Mouse (Mus musculus): ENCODE results near the gene Pdha1. TPM values are rescaled to one million over a fixed set of nuclear protein-coding genes. Genes with fewer than 3 reads are reported as not detected.

The Pdha1 gene
- polyA plus RNA-seq (2012; ENCODE audit: insufficient read depth, low replicate concordance) = 3.3 and 7.7 TPM in 2 replicates

GRCm38 (mm10) chrX:160137861-160138717, at the start of gene Pdha1:
Gene Pdha1, minus strand, starts transcription at chrX:160138413.
- TF ChIP-seq FLI1 (IDR thresholded peaks at IDR 0.05; ENCODE audit: low read length) = no peak
- no peak for TF ChIP-seq GATA1 (IDR thresholded peaks at IDR 0.05; ENCODE audit: borderline replicate concordance, low read length)
- Histone ChIP-seq H3K27me3 (replicated peaks) (no peaks in the 10 kb centered on the region), H3K9me3 (no peaks in the 10 kb centered on the region), H3K36me3 (replicated peaks; ENCODE audit: low read length) (no peaks in the 10 kb centered on the region), H3K4me3 (replicated peaks) (peak within 1 kb of the TSS; percentile 93), H3K4me1 (peaks cover 11% of the 10 kb centered on the region; the same call in 1 of the 2 replicates)

- TF ChIP-seq FLI1 (IDR thresholded peaks at IDR 0.05; ENCODE audit: low read length) (no peak), GATA1 (IDR thresholded peaks at IDR 0.05; ENCODE audit: borderline replicate concordance, low read length) (no peak)
- H3K27me3 ChIP-seq (replicated peaks) = peaks cover 7% of the 10 kb centered on the region
- H3K9me3 ChIP-seq = no peaks in the 10 kb centered on the region
- H3K4me1 ChIP-seq = no peaks in the 10 kb centered on the region
- H3K4me3 ChIP-seq (replicated peaks) = no peak overlapping the region
- no peaks in the 10 kb centered on the region for H3K36me3 ChIP-seq (replicated peaks; ENCODE audit: low read length)
Observed at GRCm38 (mm10) chrX:160179032-160179431, 40.8 kb upstream of the Pdha1 start.

GRCm38 (mm10) chrX:160170150-160170549, 31.9 kb upstream of the Pdha1 start:
- Histone ChIP-seq H3K36me3 (replicated peaks; ENCODE audit: low read length) (no peaks in the 10 kb centered on the region), H3K27me3 (replicated peaks) (no peaks in the 10 kb centered on the region), H3K4me3 (replicated peaks) (no peak overlapping the region), H3K4me1 (no peaks in the 10 kb centered on the region), H3K9me3 (no peaks in the 10 kb centered on the region)
- TF ChIP-seq GATA1 (IDR thresholded peaks at IDR 0.05; ENCODE audit: borderline replicate concordance, low read length) (no peak), FLI1 (IDR thresholded peaks at IDR 0.05; ENCODE audit: low read length) (no peak)

GRCm38 (mm10) chrX:160166246-160166985, 28.2 kb upstream of the Pdha1 start:
- H3K4me1 ChIP-seq = no peaks in the 10 kb centered on the region
- H3K27me3 ChIP-seq (replicated peaks) = peaks cover 4% of the 10 kb centered on the region
- H3K36me3 ChIP-seq (replicated peaks; ENCODE audit: low read length) = no peaks in the 10 kb centered on the region
- TF ChIP-seq GATA1 (IDR thresholded peaks at IDR 0.05; ENCODE audit: borderline replicate concordance, low read length) (no peak), FLI1 (IDR thresholded peaks at IDR 0.05; ENCODE audit: low read length) (no peak)
- no peaks in the 10 kb centered on the region for H3K9me3 ChIP-seq
- no peak overlapping the region for H3K4me3 ChIP-seq (replicated peaks)

- Histone ChIP-seq H3K36me3 (replicated peaks; ENCODE audit: low read length) (no peaks in the 10 kb centered on the region), H3K9me3 (no peaks in the 10 kb centered on the region; the same call in 1 of the 2 replicates), H3K4me3 (replicated peaks) (no peak overlapping the region), H3K4me1 (no peaks in the 10 kb centered on the region), H3K27me3 (replicated peaks) (peaks cover 4% of the 10 kb centered on the region)
- TF ChIP-seq FLI1 (IDR thresholded peaks at IDR 0.05; ENCODE audit: low read length) (no peak), GATA1 (IDR thresholded peaks at IDR 0.05; ENCODE audit: borderline replicate concordance, low read length) (no peak)
Observed at GRCm38 (mm10) chrX:160164259-160164658, 26.0 kb upstream of the Pdha1 start.

- Histone ChIP-seq H3K36me3 (replicated peaks; ENCODE audit: low read length) (no peaks in the 10 kb centered on the region), H3K27me3 (replicated peaks) (peaks cover 14% of the 10 kb centered on the region), H3K9me3 (no peaks in the 10 kb centered on the region), H3K4me1 (no peaks in the 10 kb centered on the region), H3K4me3 (replicated peaks) (no peak overlapping the region)
- TF ChIP-seq GATA1 (IDR thresholded peaks at IDR 0.05; ENCODE audit: borderline replicate concordance, low read length) (no peak), FLI1 (IDR thresholded peaks at IDR 0.05; ENCODE audit: low read length) (no peak)
Observed at GRCm38 (mm10) chrX:160153147-160153815, 15.1 kb upstream of the Pdha1 start.

GRCm38 (mm10) chrX:160148859-160149258, 10.6 kb upstream of the Pdha1 start:
- H3K4me3 ChIP-seq (replicated peaks) = no peak overlapping the region
- TF ChIP-seq FLI1 (IDR thresholded peaks at IDR 0.05; ENCODE audit: low read length) (no peak), GATA1 (IDR thresholded peaks at IDR 0.05; ENCODE audit: borderline replicate concordance, low read length) (no peak)
- H3K4me1 ChIP-seq = no peaks in the 10 kb centered on the region
- H3K27me3 ChIP-seq (replicated peaks) = peaks cover 14% of the 10 kb centered on the region
- no peaks in the 10 kb centered on the region for H3K36me3 ChIP-seq (replicated peaks; ENCODE audit: low read length)
- no peaks in the 10 kb centered on the region for H3K9me3 ChIP-seq

- peaks cover 12% of the 10 kb centered on the region for H3K27me3 ChIP-seq (replicated peaks)
- no peaks in the 10 kb centered on the region for H3K9me3 ChIP-seq
- TF ChIP-seq FLI1 (IDR thresholded peaks at IDR 0.05; ENCODE audit: low read length) (no peak), GATA1 (IDR thresholded peaks at IDR 0.05; ENCODE audit: borderline replicate concordance, low read length) (no peak)
- no peak overlapping the region for H3K4me3 ChIP-seq (replicated peaks)
- no peaks in the 10 kb centered on the region for H3K36me3 ChIP-seq (replicated peaks; ENCODE audit: low read length)
- H3K4me1 ChIP-seq = no peaks in the 10 kb centered on the region
Observed at GRCm38 (mm10) chrX:160147406-160147805, 9.2 kb upstream of the Pdha1 start.

GRCm38 (mm10) chrX:160146806-160147205, 8.6 kb upstream of the Pdha1 start:
- Histone ChIP-seq H3K4me3 (replicated peaks) (no peak overlapping the region), H3K36me3 (replicated peaks; ENCODE audit: low read length) (no peaks in the 10 kb centered on the region), H3K9me3 (no peaks in the 10 kb centered on the region), H3K4me1 (no peaks in the 10 kb centered on the region), H3K27me3 (replicated peaks) (peaks cover 8% of the 10 kb centered on the region)
- TF ChIP-seq FLI1 (IDR thresholded peaks at IDR 0.05; ENCODE audit: low read length) (no peak), GATA1 (IDR thresholded peaks at IDR 0.05; ENCODE audit: borderline replicate concordance, low read length) (no peak)

Data from megakaryocyte, embryonic 14.5 days (primary cell).